Mouse (Mus musculus) layer of hippocampus, adult 11-12 months (tissue): ENCODE results near the gene Pex5l.
A peak's percentile ranks its signal among the peaks of the same experiment; 100 is the strongest.

Experiments
- DNase-seq: peaks from one replicate; pipeline ENCODE4 v3.0.0; 2022; ENCODE audit warnings: low spot score

Gene Pex5l

GRCm38 (mm10) chr3:32947486-32947885, 195.6 kb downstream of the Pex5l start:
- no peak for DNase-seq

- no peak for DNase-seq
Measured at GRCm38 (mm10) chr3:32939802-32940501, 203.1 kb downstream of the Pex5l start.

GRCm38 (mm10) chr3:32924168-32924567, 218.9 kb downstream of the Pex5l start:
- no peak for DNase-seq

GRCm38 (mm10) chr3:32910071-32910551, 232.9 kb downstream of the Pex5l start:
- peak; percentile 68 for DNase-seq

GRCm38 (mm10) chr3:32908400-32908799, 234.6 kb downstream of the Pex5l start:
- DNase-seq: no peak

- no peak for DNase-seq
Measured at GRCm38 (mm10) chr3:32905850-32906779, 236.9 kb downstream of the Pex5l start.

GRCm38 (mm10) chr3:32904599-32904998, 238.4 kb downstream of the Pex5l start:
- DNase-seq: no peak

GRCm38 (mm10) chr3:32903462-32903861, 239.6 kb downstream of the Pex5l start:
- no peak for DNase-seq
